Mouse (Mus musculus) kidney, embryonic 14.5 days (tissue): ENCODE results near the gene Ubn1. TPM values are rescaled to one million over a fixed set of nuclear protein-coding genes. Genes with fewer than 3 reads are reported as not detected.

Experiments used
- ATAC-seq: fragments of 200-750 bp; cut with Nextera tagmentation; 2 replicates; pipeline ENCODE4 v1.8.0; 2017; ENCODE audit warnings: moderate number of reproducible peaks, mild to moderate bottlenecking, moderate TSS enrichment, moderate library complexity; ENCODE audit not compliant: low FRiP score, low TSS enrichment
- H3K27ac ChIP-seq: fragments of 300-500 bp; sonication (generic); 2 replicates; pipeline ENCODE4 v1.5.1; 2014; ENCODE audit warnings: low read depth, mild to moderate bottlenecking, low read length, moderate library complexity, mixed read lengths
- H3K27me3 ChIP-seq: fragments of 300-500 bp; sonication (generic); 2 replicates; pipeline ENCODE4 v1.6.1; 2014; ENCODE audit warnings: mild to moderate bottlenecking, low read length; ENCODE audit not compliant: control insufficient read depth, insufficient read depth
- H3K36me3 ChIP-seq: fragments of 300-500 bp; sonication (generic); 2 replicates; pipeline ENCODE4 v1.6.1; 2014; ENCODE audit warnings: low read length, mixed read lengths; ENCODE audit not compliant: control insufficient read depth, insufficient read depth
- H3K4me1 ChIP-seq: fragments of 300-500 bp; sonication (generic); 2 replicates; pipeline ENCODE4 v1.6.1; 2014; ENCODE audit warnings: low read length, mixed read lengths; ENCODE audit not compliant: control insufficient read depth, insufficient read depth
- H3K4me2 ChIP-seq: fragments of 300-500 bp; sonication (generic); replicated peaks from 2 replicates; pipeline ENCODE4 v1.6.1; 2014; ENCODE audit warnings: low read depth, mild to moderate bottlenecking, low read length
- H3K4me3 ChIP-seq: fragments of 300-500 bp; sonication (generic); 2 replicates; pipeline ENCODE4 v1.5.1; 2014; ENCODE audit warnings: mild to moderate bottlenecking, low read length
- H3K9ac ChIP-seq: fragments of 300-500 bp; sonication (generic); 2 replicates; pipeline ENCODE4 v1.6.1; 2014; ENCODE audit warnings: low read depth, mild to moderate bottlenecking, low read length, moderate library complexity
- H3K9me3 ChIP-seq: fragments of 300-500 bp; sonication (generic); 2 replicates; pipeline ENCODE4 v1.6.1; 2016; ENCODE audit warnings: low read length; ENCODE audit not compliant: control insufficient read depth
- WGBS: fragments of 180-500 bp; shearing (Covaris S2); extraction: QIAGEN DNeasy Blood & Tissue Kit; methylation state at CpG from one replicate; pipeline ENCODE4 v1.1.7; 2014; 5-methylcytosine and 5-hydroxymethylcytosine counted together
- polyA plus RNA-seq: library from polyadenylated mRNA; unstranded; fragments of >200 nt; fragmentation: Nextera tagmentation; extraction: Ambion mirVana; gene quantifications from 2 replicates; pipeline ENCODE4 v1.2.1, GENCODE M21; 2014

Ubn1 gene
- polyA plus RNA-seq, 1 experiment from 2014 or later = 26.3 TPM

GRCm38 (mm10) chr16:5013054-5013838 lies 36.6 kb upstream of the Ubn1 start, which contains the start of gene Rogdi:
Gene Rogdi, minus strand, starts transcription at chr16:5013553.
- Histone ChIP-seq H3K4me1 (peaks cover 12% of the 10 kb centered on the region), H3K4me2 (peak within 1 kb of the TSS; percentile 76), H3K4me3 (peak within 1 kb of the TSS; percentile 71), H3K27ac (peak within 1 kb of the TSS; percentile 51), H3K9me3 (no peaks in the 10 kb centered on the region), H3K9ac (peak within 1 kb of the TSS; percentile 74), H3K27me3 (no peaks in the 10 kb centered on the region), H3K36me3 (peaks cover 44% of the 10 kb centered on the region)
- under 1% methylated on average over 59 of the region's 63 CpGs for whole genome bisulfite sequencing
- ATAC-seq = peak; percentile 99

- Histone ChIP-seq H3K27me3 (no peaks in the 10 kb centered on the region), H3K4me2 (no peak overlapping the region), H3K27ac (no peak overlapping the region), H3K4me3 (no peak overlapping the region), H3K4me1 (peaks cover 12% of the 10 kb centered on the region), H3K9me3 (no peaks in the 10 kb centered on the region), H3K36me3 (peaks cover 57% of the 10 kb centered on the region), H3K9ac (no peak overlapping the region)
- 91% methylated on average over 4 of the region's 4 CpGs for WGBS
- ATAC-seq = no peak
These were observed 35.3 kb upstream of the Ubn1 start for GRCm38 (mm10) chr16:5014578-5014977.

GRCm38 (mm10) chr16:5024021-5024420 lies 25.8 kb upstream of the Ubn1 start:
- H3K9me3 ChIP-seq = no peaks in the 10 kb centered on the region
- H3K4me3 ChIP-seq = no peak overlapping the region
- 92% methylated on average over 3 of the region's 3 CpGs for WGBS
- H3K4me1 ChIP-seq = no peaks in the 10 kb centered on the region
- H3K36me3 ChIP-seq = peaks cover 97% of the 10 kb centered on the region
- no peaks in the 10 kb centered on the region for H3K27me3 ChIP-seq
- no peak overlapping the region for H3K4me2 ChIP-seq
- no peak overlapping the region for H3K27ac ChIP-seq
- H3K9ac ChIP-seq = no peak overlapping the region
- no peak for ATAC-seq

- H3K9ac ChIP-seq = no peak overlapping the region
- peaks cover 99% of the 10 kb centered on the region for H3K36me3 ChIP-seq
- no peaks in the 10 kb centered on the region for H3K27me3 ChIP-seq
- H3K4me3 ChIP-seq = no peak overlapping the region
- H3K9me3 ChIP-seq = no peaks in the 10 kb centered on the region
- WGBS = 70% methylated on average over 2 of the region's 2 CpGs
- ATAC-seq = no peak
- no peak overlapping the region for H3K27ac ChIP-seq
- H3K4me1 ChIP-seq = no peaks in the 10 kb centered on the region
- H3K4me2 ChIP-seq = no peak overlapping the region
These were observed 20.0 kb upstream of the Ubn1 start for GRCm38 (mm10) chr16:5029847-5030246.

- ATAC-seq = no peak
- Histone ChIP-seq H3K4me3 (no peak overlapping the region), H3K9me3 (no peaks in the 10 kb centered on the region), H3K9ac (no peak overlapping the region), H3K36me3 (peaks cover 96% of the 10 kb centered on the region), H3K27me3 (no peaks in the 10 kb centered on the region), H3K4me1 (no peaks in the 10 kb centered on the region), H3K27ac (no peak overlapping the region), H3K4me2 (no peak overlapping the region)
- 92% methylated on average over 3 of the region's 3 CpGs for WGBS
These were observed 14.3 kb upstream of the Ubn1 start for GRCm38 (mm10) chr16:5035591-5035990.

- no peaks in the 10 kb centered on the region for H3K4me1 ChIP-seq
- no peak overlapping the region for H3K9ac ChIP-seq
- H3K27ac ChIP-seq = no peak overlapping the region
- no peak for ATAC-seq
- H3K4me2 ChIP-seq = no peak overlapping the region
- no peaks in the 10 kb centered on the region for H3K9me3 ChIP-seq
- no peak overlapping the region for H3K4me3 ChIP-seq
- no peaks in the 10 kb centered on the region for H3K27me3 ChIP-seq
- WGBS = 79% methylated on average over 5 of the region's 5 CpGs
- H3K36me3 ChIP-seq = peaks cover 95% of the 10 kb centered on the region
These were observed 13.1 kb upstream of the Ubn1 start for GRCm38 (mm10) chr16:5036649-5037234.

GRCm38 (mm10) chr16:5045322-5045721 lies 4.5 kb upstream of the Ubn1 start:
- no peak for ATAC-seq

GRCm38 (mm10) chr16:5049182-5049773 lies 579 bp upstream of the Ubn1 start:
- Histone ChIP-seq H3K4me1 (peaks cover 22% of the 10 kb centered on the region; the same call in 1 of the 2 replicates), H3K9me3 (no peaks in the 10 kb centered on the region), H3K4me3 (peak overlapping the region; percentile 76), H3K4me2 (peak overlapping the region; percentile 84), H3K36me3 (peaks cover 41% of the 10 kb centered on the region), H3K27ac (peak overlapping the region; percentile 75; the same call in 1 of the 2 replicates), H3K27me3 (no peaks in the 10 kb centered on the region), H3K9ac (peak overlapping the region; percentile 86)
- ATAC-seq = peak; percentile 70
- under 1% methylated on average over 34 of the region's 38 CpGs for WGBS

More at GRCm38 (mm10) chr16:5045322-5045721, 4.5 kb upstream of the Ubn1 start:
- Histone ChIP-seq H3K9me3 (no peaks in the 10 kb centered on the region), H3K27ac (no peak overlapping the region), H3K36me3 (peaks cover 71% of the 10 kb centered on the region), H3K4me3 (no peak overlapping the region), H3K9ac (no peak overlapping the region), H3K4me2 (no peak overlapping the region), H3K4me1 (peaks cover 14% of the 10 kb centered on the region; the same call in 1 of the 2 replicates), H3K27me3 (no peaks in the 10 kb centered on the region)
- WGBS = 98% methylated on average over 3 of the region's 3 CpGs
